Mouse (Mus musculus) myocyte (in vitro differentiated cells): Measurements from ENCODE around the gene Exosc2. TPM values are rescaled to one million over a fixed set of nuclear protein-coding genes. Genes with fewer than 3 reads are reported as not detected.

Experiments used
- H3K27me3 ChIP-seq: one replicate; pipeline ENCODE4 v1.6.1; 2011; ENCODE audit not compliant: control insufficient read depth, insufficient read depth, insufficient read length
- H3K36me3 ChIP-seq: one replicate; pipeline ENCODE4 v1.6.1; 2011; ENCODE audit not compliant: control insufficient read depth, insufficient read depth
- H3K4me2 ChIP-seq: one replicate; pipeline ENCODE4 v1.6.1; 2011; ENCODE audit warnings: low read depth, control low read depth
- H3K4me3 ChIP-seq: one replicate; pipeline ENCODE4 v1.5.1; 2011; ENCODE audit warnings: mild to moderate bottlenecking, control low read depth, moderate library complexity
- H3K79me2 ChIP-seq: one replicate; pipeline ENCODE4 v1.6.1; 2011; ENCODE audit not compliant: control insufficient read depth, insufficient read depth
- H3ac ChIP-seq: one replicate; pipeline ENCODE4 v1.6.1; 2011; ENCODE audit not compliant: control insufficient read depth, insufficient read length
- CEBPB ChIP-seq: IDR thresholded peaks from 2 replicates; pipeline ENCODE4 v1.6.1; 2011; ENCODE audit warnings: mild to moderate bottlenecking, moderate library complexity; ENCODE audit not compliant: poor library complexity, insufficient read depth, severe bottlenecking
- MAX ChIP-seq: IDR thresholded peaks from one replicate; pipeline ENCODE4 v1.6.1; 2011; ENCODE audit warnings: low read depth, mild to moderate bottlenecking, control low read depth
- MYOD1 ChIP-seq, 3 experiments: IDR thresholded peaks; one replicate each; pipeline ENCODE4 v1.6.1; 2011; ENCODE audit warnings: control low read depth in 2 of 3, low read depth in 2 of 3, mild to moderate bottlenecking in 2 of 3, moderate library complexity in 1 of 3; ENCODE audit not compliant: insufficient read length in 2 of 3, control insufficient read depth in 1 of 3
- MYOG ChIP-seq, 3 experiments: IDR thresholded peaks; one replicate each; pipeline ENCODE4 v1.6.1; 2011; ENCODE audit warnings: control low read depth in 2 of 3, low read depth in 2 of 3, mild to moderate bottlenecking in 2 of 3; ENCODE audit not compliant: insufficient read length in 2 of 3, control insufficient read depth in 1 of 3, insufficient read depth in 1 of 3
- POLR2A ChIP-seq: IDR thresholded peaks from one replicate; pipeline ENCODE4 v1.6.1; 2011; ENCODE audit warnings: low read depth, mild to moderate bottlenecking, control low read depth, moderate library complexity; ENCODE audit not compliant: insufficient read length
- POLR2AphosphoS2 ChIP-seq: IDR thresholded peaks from one replicate; pipeline ENCODE4 v1.6.1; 2011; ENCODE audit warnings: low read depth, control low read depth; ENCODE audit not compliant: insufficient read length
- REST ChIP-seq: IDR thresholded peaks from one replicate; pipeline ENCODE4 v1.6.1; 2011; ENCODE audit warnings: mild to moderate bottlenecking, control low read depth, moderate library complexity; ENCODE audit not compliant: insufficient read depth, insufficient read length
- SRF ChIP-seq: IDR thresholded peaks from one replicate; pipeline ENCODE4 v1.6.1; 2011; ENCODE audit warnings: low read depth; ENCODE audit not compliant: control insufficient read depth, insufficient read length
- TCF12 ChIP-seq: IDR thresholded peaks from one replicate; pipeline ENCODE4 v1.6.1; 2011; ENCODE audit warnings: mild to moderate bottlenecking, control low read depth; ENCODE audit not compliant: poor library complexity, insufficient read depth, severe bottlenecking
- USF1 ChIP-seq: IDR thresholded peaks from one replicate; pipeline ENCODE4 v1.6.1; 2011; ENCODE audit warnings: low read depth, mild to moderate bottlenecking, control low read depth, moderate library complexity
- polyA plus RNA-seq: library from polyadenylated mRNA; unstranded; fragments of >200 nt; fragmentation: generic; extraction: Trizol; gene quantifications from one replicate; pipeline ENCODE4 v1.2.1, GENCODE M21; 2012; ENCODE audit warnings: missing spikeins

The Exosc2 gene
- polyA plus RNA-seq, 1 experiment, result 25.4 TPM

DNA sequence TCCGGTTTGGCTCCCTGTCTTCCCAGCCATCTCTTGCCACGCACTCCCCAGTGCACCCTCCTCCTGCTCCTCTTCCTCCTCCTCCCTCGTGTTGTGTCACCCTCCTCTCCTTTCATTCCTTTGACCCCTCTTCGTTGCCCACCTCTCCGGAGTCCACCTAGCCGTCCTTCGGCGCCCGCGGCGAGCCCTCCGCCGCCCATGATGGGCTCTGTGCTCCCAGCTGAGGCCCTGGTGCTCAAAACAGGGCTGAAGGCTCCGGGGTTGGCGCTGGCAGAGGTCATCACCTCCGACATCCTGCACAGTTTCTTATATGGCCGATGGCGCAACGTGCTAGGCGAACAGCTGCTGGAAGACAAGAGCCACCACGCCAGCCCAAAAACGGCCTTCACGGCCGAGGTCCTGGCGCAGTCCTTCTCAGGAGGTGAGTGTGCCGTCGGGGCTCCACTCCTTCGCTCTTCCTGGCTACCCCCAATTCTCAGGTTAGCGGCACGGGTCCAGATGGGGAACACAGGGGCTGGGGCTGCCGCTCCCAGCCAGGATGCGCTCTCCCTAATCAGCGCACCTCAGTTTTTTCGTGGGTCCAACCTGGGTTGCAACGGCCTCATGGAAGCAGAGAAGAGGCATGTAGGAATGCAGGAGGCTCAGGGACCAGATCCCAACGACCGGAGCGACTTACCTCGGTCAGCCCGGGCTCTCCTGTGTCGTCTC is 30.5 kb upstream of the Exosc2 start, which contains the start of gene Prdm12:
TSS of gene Prdm12 (plus strand) at position 137 of the 708 bp plus-strand sequence.
- Histone ChIP-seq H3K79me2 (no peaks in the 10 kb centered on the region), H3K4me2 (peak within 1 kb of the TSS; percentile 56), H3ac (no peak within 1 kb of the TSS), H3K36me3 (no peaks in the 10 kb centered on the region), H3K4me3 (no peak within 1 kb of the TSS), H3K27me3 (peaks cover 82% of the 10 kb centered on the region)
- TF ChIP-seq SRF (no peak), MAX (no peak), MYOG (IDR thresholded peaks at IDR 0.05; ENCODE audit: control insufficient read depth in 1 of 3, insufficient read depth in 1 of 3, insufficient read length in 2 of 3, low read depth in 2 of 3) (peak in 1 of 3 experiments; percentile 27), POLR2A (no peak)

DNA sequence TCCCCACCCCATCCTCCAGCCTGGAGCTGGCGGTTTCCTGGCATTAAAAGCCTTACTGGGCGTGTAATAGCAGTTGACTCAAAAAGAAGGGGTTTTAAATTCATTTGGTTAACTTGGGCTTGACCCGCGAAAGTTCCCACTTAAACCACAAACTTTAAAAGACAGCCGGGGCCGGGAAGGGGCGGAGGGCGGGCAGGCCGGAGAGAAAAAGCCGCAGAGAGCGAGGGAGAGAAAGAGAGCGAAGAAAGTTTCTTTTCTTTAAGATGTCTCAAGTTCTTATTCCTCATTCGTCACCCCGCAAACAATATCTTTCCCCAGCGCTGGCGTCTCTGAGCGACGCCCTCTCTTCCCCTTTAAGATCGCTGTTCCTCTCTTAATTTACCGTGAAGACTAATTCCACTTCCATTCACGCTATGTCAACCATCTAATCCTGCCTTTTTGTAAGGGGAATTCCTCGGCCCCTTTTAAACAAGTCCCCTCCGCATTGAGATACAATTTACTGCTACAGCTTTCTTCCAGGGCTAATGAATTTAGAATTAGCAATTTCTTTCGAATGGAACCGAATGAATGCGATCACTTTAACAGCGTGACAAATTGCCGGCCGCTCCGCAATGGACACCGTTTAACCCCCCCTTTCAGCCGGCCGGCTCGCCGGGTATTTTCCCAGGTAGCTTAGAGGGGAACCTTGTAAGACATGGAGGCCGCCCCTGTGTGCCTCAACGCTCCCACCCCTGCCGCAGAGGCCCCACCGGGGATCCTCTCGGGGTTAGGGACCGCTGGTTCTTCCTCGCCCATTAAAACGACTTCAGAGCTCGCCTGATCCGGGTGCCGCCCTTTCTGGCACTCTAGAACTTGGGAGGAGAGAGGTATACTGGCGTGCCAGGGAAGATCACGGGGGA is 29.7 kb upstream of the Exosc2 start:
- Histone ChIP-seq H3K79me2 (no peaks in the 10 kb centered on the region), H3ac (no peak overlapping the region), H3K4me3 (no peak overlapping the region), H3K27me3 (peaks cover 80% of the 10 kb centered on the region), H3K4me2 (peak overlapping the region; percentile 56), H3K36me3 (no peaks in the 10 kb centered on the region)
- TF ChIP-seq REST (no peak), MAX (no peak), TCF12 (no peak), CEBPB (no peak), MYOG (IDR thresholded peaks at IDR 0.05; ENCODE audit: control insufficient read depth in 1 of 3, insufficient read depth in 1 of 3, insufficient read length in 2 of 3, low read depth in 2 of 3) (no peak)

DNA sequence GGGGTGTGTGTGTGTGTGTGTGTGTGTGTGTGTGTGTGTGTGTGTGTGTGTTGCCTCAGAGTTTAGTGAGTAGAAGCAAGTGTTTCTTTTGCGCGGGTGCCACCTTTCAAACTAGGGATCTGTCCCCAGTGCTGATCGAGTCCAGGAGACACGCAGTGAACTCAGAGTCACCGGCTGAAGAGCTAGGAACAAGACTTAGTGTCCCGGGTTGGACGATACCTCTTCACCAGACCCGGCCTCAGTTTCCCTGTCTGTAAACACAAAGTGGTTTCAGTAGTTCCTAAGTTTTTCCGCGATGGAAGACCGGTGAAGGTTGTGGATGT is 29.0 kb upstream of the Exosc2 start:
- H3K4me3 ChIP-seq, result no peak overlapping the region
- no peak overlapping the region for H3K4me2 ChIP-seq
- H3K27me3 ChIP-seq, result peaks cover 80% of the 10 kb centered on the region
- no peaks in the 10 kb centered on the region for H3K36me3 ChIP-seq
- TF ChIP-seq POLR2AphosphoS2, result no peak
- TF ChIP-seq POLR2A, result no peak
- TF ChIP-seq REST, result peak; percentile 41
- no peak for TF ChIP-seq USF1
- no peaks in the 10 kb centered on the region for H3K79me2 ChIP-seq
- no peak overlapping the region for H3ac ChIP-seq

DNA sequence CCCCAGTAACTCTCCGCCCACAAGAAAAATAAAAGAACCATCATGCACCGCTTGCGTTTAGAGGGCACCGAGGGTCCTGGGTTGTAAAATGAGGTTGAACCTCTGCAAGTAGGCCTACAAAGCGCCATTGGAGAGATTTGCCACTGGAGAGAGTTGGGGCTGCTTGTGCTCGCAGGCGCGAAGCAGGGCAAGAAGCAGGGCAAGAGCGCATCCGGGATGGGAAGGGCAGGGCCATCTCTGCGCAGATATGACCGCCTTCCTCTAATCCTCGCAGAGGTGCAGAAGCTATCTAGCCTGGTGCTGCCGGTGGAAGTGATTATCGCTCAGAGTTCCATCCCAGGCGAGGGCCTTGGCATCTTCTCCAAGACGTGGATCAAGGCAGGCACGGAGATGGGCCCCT is 28.6 kb upstream of the Exosc2 start:
- Histone ChIP-seq H3K79me2 (no peaks in the 10 kb centered on the region), H3ac (no peak overlapping the region), H3K27me3 (peaks cover 80% of the 10 kb centered on the region), H3K4me2 (no peak overlapping the region), H3K36me3 (no peaks in the 10 kb centered on the region), H3K4me3 (no peak overlapping the region)
- TF ChIP-seq REST (no peak), MYOD1 (IDR thresholded peaks at IDR 0.05; ENCODE audit: control insufficient read depth in 1 of 3, insufficient read length in 2 of 3, low read depth in 2 of 3) (no peak), CEBPB (no peak), SRF (no peak)

DNA sequence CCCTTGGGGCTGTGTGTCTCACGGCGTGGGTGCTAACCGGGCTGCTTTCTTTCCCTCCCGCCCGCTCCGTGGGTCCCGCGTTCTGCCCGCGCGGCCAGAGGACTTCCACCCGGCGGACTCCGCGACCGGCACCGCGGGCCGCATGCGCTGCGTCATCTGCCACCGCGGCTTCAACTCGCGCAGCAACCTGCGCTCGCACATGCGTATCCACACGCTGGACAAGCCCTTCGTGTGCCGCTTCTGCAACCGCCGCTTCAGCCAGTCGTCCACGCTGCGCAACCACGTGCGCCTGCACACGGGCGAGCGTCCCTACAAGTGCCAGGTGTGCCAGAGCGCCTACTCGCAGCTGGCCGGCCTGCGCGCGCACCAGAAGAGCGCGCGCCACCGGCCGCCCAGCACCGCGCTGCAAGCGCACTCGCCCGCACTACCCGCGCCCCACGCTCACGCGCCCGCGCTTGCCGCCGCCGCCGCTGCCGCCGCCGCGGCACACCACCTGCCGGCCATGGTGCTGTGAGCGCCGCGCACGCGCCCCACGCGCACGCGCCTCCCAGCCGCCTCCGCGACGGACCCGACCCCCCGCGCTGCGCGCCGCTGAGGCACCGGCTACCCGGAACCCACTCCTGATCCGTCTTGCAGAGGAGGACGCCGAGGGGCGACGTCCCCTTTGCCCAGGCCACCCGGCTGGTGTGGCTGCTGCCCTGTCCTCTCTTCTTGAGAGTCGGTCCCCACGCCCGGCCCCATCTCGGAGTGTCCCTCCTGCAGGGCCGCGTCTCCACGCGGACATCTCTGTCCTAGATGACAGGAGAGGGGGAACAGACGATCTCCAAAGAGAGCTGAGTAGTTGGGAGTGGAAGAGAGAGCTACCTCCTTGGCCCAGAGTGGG is 16.3 kb upstream of the Exosc2 start:
- Histone ChIP-seq H3K4me3 (no peak overlapping the region), H3K4me2 (no peak overlapping the region), H3K27me3 (peaks cover 77% of the 10 kb centered on the region), H3ac (no peak overlapping the region), H3K36me3 (no peaks in the 10 kb centered on the region), H3K79me2 (no peaks in the 10 kb centered on the region)
- no peak for TF ChIP-seq MYOG (IDR thresholded peaks at IDR 0.05; ENCODE audit: control insufficient read depth in 1 of 3, insufficient read depth in 1 of 3, insufficient read length in 2 of 3, low read depth in 2 of 3)
